In genomic region chr16:17183003-17183402, GRCm38 (mm10) we compare ENCODE assay signal across 26 mouse cellular contexts. TPM values are rescaled to one million over a fixed set of nuclear protein-coding genes. Genes with fewer than 3 reads are reported as not detected.
A peak's percentile ranks its signal among the peaks of the same experiment; 100 is the strongest.
DNase-seq lines count a peak whose midpoint lies in the region; ATAC-seq and TF ChIP-seq lines count a peak whose summit lies in the region.
"Had no signal": no experiment of that assay in that cellular context is flagged by ENCODE, and none has a peak within 500 bp of the region (broad histone marks: within the 10 kb centered on the region; RNA-seq: fewer than 3 reads in every experiment).

No protein-coding gene starts in this region.

- H3K36me3 ChIP-seq in liver, embryonic 15.5 days (replicated peaks) = peaks cover 29% of the 10 kb centered on the region
- H3K36me3 ChIP-seq in liver, postnatal 0 days (replicated peaks; ENCODE audit: insufficient read depth, low read length) = peaks cover 5% of the 10 kb centered on the region; the same call in 1 of the 2 replicates

- H3K4me3 ChIP-seq in liver, embryonic 15.5 days (replicated peaks) = no peak overlapping the region
- no peak overlapping the region for H3K4me3 ChIP-seq in liver, postnatal 0 days (ENCODE audit: low read depth, low read length)
- H3K4me3 ChIP-seq: embryonic facial prominence, embryonic 10.5 days; embryonic facial prominence, embryonic 13.5 days; erythroblast, embryonic 14.5 days; heart, embryonic 13.5 days; hindbrain, embryonic 12.5 days; hindbrain, embryonic 15.5 days had no signal

- ATAC-seq in liver, embryonic 15.5 days (ENCODE audit: insufficient read depth) = no peak
- no peak for ATAC-seq in liver, postnatal 0 days
- ATAC-seq: activated CD4-positive, CD25-positive, alpha-beta regulatory T cell, adult 4 months; forebrain, embryonic 14.5 days; forebrain, postnatal 0 days; intestine, postnatal 0 days had no signal

- DNase-seq in gastrocnemius, adult 18-20 months (ENCODE audit: low spot score) = peak; percentile 62
- no peak for DNase-seq in gastrocnemius, postnatal 10 days
- peak; percentile 86 for DNase-seq in heart, adult 11 months
- no peak for DNase-seq in heart, postnatal 14 days
- no peak for DNase-seq in liver, postnatal 0 days
- DNase-seq in skeletal muscle tissue, adult 2 months (ENCODE audit: low read depth, low spot score) = peak; percentile 44
- no peak for DNase-seq in adrenal gland, postnatal 25 days
- DNase-seq: adrenal gland, adult 8-10 months; adrenal gland, postnatal 36 days; cerebellum, adult 11-12 months; cerebellum, adult 8-10 months; cerebellum, postnatal 10 days; cerebellum, postnatal 36 days; embryo, embryonic 11 days; forebrain, postnatal 0 days; kidney, adult 2 months had no signal

- no peak for TF ChIP-seq CTCF in liver, postnatal 0 days (IDR thresholded peaks at IDR 0.05; ENCODE audit: low read depth)

- H3K4me1 ChIP-seq in liver, embryonic 15.5 days (replicated peaks) = peaks cover 27% of the 10 kb centered on the region
- H3K4me1 ChIP-seq in liver, postnatal 0 days (ENCODE audit: insufficient read depth) = peaks cover 26% of the 10 kb centered on the region
- H3K4me1 ChIP-seq: embryonic facial prominence, embryonic 13.5 days; hindbrain, embryonic 12.5 days; hindbrain, embryonic 15.5 days had no signal

- no peak for TF ChIP-seq EP300 in liver, postnatal 0 days (IDR thresholded peaks at IDR 0.05; ENCODE audit: low read depth)

- no peaks in the 10 kb centered on the region for H3K9me3 ChIP-seq in liver, embryonic 15.5 days (replicated peaks)
- no peaks in the 10 kb centered on the region for H3K9me3 ChIP-seq in liver, postnatal 0 days (ENCODE audit: low read length)
- H3K9me3 ChIP-seq: heart, embryonic 13.5 days; hindbrain, embryonic 12.5 days; hindbrain, embryonic 15.5 days had no signal

- H3K27me3 ChIP-seq in liver, embryonic 15.5 days = no peaks in the 10 kb centered on the region
- no peaks in the 10 kb centered on the region for H3K27me3 ChIP-seq in liver, postnatal 0 days (ENCODE audit: insufficient read depth, low read length)
- H3K27me3 ChIP-seq: embryonic facial prominence, embryonic 13.5 days; heart, embryonic 13.5 days; hindbrain, embryonic 12.5 days; hindbrain, embryonic 15.5 days had no signal

- H3K9ac ChIP-seq in liver, embryonic 15.5 days = no peak overlapping the region
- H3K9ac ChIP-seq in liver, postnatal 0 days (replicated peaks) = no peak overlapping the region
- H3K9ac ChIP-seq: embryonic facial prominence, embryonic 13.5 days; forebrain, postnatal 0 days; heart, embryonic 13.5 days; hindbrain, embryonic 12.5 days; hindbrain, embryonic 15.5 days had no signal

- WGBS in liver, embryonic 15.5 days (ENCODE audit: insufficient replicate concordance) = 63% methylated on average over 3 of the region's 3 CpGs
- 78% methylated on average over 3 of the region's 3 CpGs for WGBS in liver, postnatal 0 days (ENCODE audit: insufficient replicate concordance)

- 0 out of 2 replicates have a peak overlapping the region, but pooled peaks have one; percentile 8 for H3K27ac ChIP-seq in liver, embryonic 15.5 days (replicated peaks)
- no peak overlapping the region for H3K27ac ChIP-seq in liver, postnatal 0 days (ENCODE audit: low read depth)
- H3K27ac ChIP-seq: embryonic facial prominence, embryonic 10.5 days; embryonic facial prominence, embryonic 13.5 days; heart, embryonic 13.5 days; hindbrain, embryonic 12.5 days; hindbrain, embryonic 15.5 days had no signal

- intact Hi-C loops in heart, postnatal 14 days (cut with DNase I) = no loop called here

- H3K4me2 ChIP-seq in liver, embryonic 15.5 days = no peak overlapping the region
- no peak overlapping the region for H3K4me2 ChIP-seq in liver, postnatal 0 days (ENCODE audit: low read depth, low read length)
- H3K4me2 ChIP-seq: embryonic facial prominence, embryonic 13.5 days; heart, embryonic 13.5 days; hindbrain, embryonic 12.5 days; hindbrain, embryonic 15.5 days had no signal

RNA-seq across cellular contexts. Expression of gene Ube2l3, which starts 19.4 kb away (rescaled TPM):
- total RNA-seq in gastrocnemius, adult 18-20 months (2021) = 100 to 1,000 TPM; 146 to 149 TPM
- total RNA-seq in gastrocnemius, postnatal 10 days (2021) = 100 to 1,000 TPM; 163 to 166 TPM
- 100 to 1,000 TPM; 114 to 118 TPM for total RNA-seq in heart, postnatal 14 days (2021)
- 169 and 186 TPM in 2 replicates for polyA plus RNA-seq in liver, embryonic 15.5 days (2015; fragmentation: Nextera tagmentation; extraction: Ambion mirVana)
- polyA plus RNA-seq in liver, postnatal 0 days (2015; fragmentation: Nextera tagmentation; extraction: Ambion mirVana) = 147 and 149 TPM in 2 replicates
- 194 and 282 TPM in 2 replicates for total RNA-seq in adrenal gland, postnatal 25 days (2021)

RNA-seq across cellular contexts. Expression of gene Rimbp3, which starts 25.4 kb away (rescaled TPM):
- total RNA-seq in gastrocnemius, adult 18-20 months (2021) = under 1 TPM; 0.05 to 0.07 TPM
- under 1 TPM; 0.11 to 0.19 TPM for total RNA-seq in gastrocnemius, postnatal 10 days (2021)
- under 1 TPM; 0.05 to 0.07 TPM for total RNA-seq in heart, postnatal 14 days (2021)
- polyA plus RNA-seq in liver, embryonic 15.5 days (2015; fragmentation: Nextera tagmentation; extraction: Ambion mirVana) = 0.06 and 0.09 TPM in 2 replicates
- polyA plus RNA-seq in liver, postnatal 0 days (2015; fragmentation: Nextera tagmentation; extraction: Ambion mirVana) = 0.02 TPM in 1 of 2 replicates, not detected in the other
- total RNA-seq in adrenal gland, postnatal 25 days (2021) = 0.06 TPM in 1 of 2 replicates, not detected in the other
- total RNA-seq: adrenal gland, postnatal 36 days had no signal
- polyA plus RNA-seq: activated CD4-positive, CD25-positive, alpha-beta regulatory T cell, adult 4 months; erythroblast, embryonic 14.5 days had no signal

RNA-seq across cellular contexts. Expression of gene Ccdc116, which starts 36.0 kb away (rescaled TPM):
- total RNA-seq in gastrocnemius, adult 18-20 months (2021) = under 1 TPM in 1 of 2 experiments, not detected in 1; 0.09 TPM
- total RNA-seq in gastrocnemius, postnatal 10 days (2021) = under 1 TPM; 0.29 to 0.54 TPM
- total RNA-seq in heart, postnatal 14 days (2021) = under 1 TPM in 1 of 2 experiments, not detected in 1; 0.31 TPM
- 0.26 and 0.47 TPM in 2 replicates for polyA plus RNA-seq in liver, embryonic 15.5 days (2015; fragmentation: Nextera tagmentation; extraction: Ambion mirVana)
- polyA plus RNA-seq in liver, postnatal 0 days (2015; fragmentation: Nextera tagmentation; extraction: Ambion mirVana) = 0.12 and 0.13 TPM in 2 replicates
- total RNA-seq in adrenal gland, postnatal 25 days (2021) = 0.39 TPM in 1 of 2 replicates, not detected in the other

RNA-seq across cellular contexts. Expression of gene Ydjc, which starts 38.6 kb away (rescaled TPM):
- under 1 TPM in 1 of 2 experiments, not detected in 1; 0.17 TPM for total RNA-seq in gastrocnemius, adult 18-20 months (2021)
- total RNA-seq in gastrocnemius, postnatal 10 days (2021) = 1 to 10 TPM in 1 of 2 experiments, under 1 TPM in 1; 0.61 to 1.2 TPM
- 1 to 10 TPM; 1.3 TPM for total RNA-seq in heart, postnatal 14 days (2021)
- polyA plus RNA-seq in liver, embryonic 15.5 days (2015; fragmentation: Nextera tagmentation; extraction: Ambion mirVana) = 6.9 TPM in 2 replicates
- polyA plus RNA-seq in liver, postnatal 0 days (2015; fragmentation: Nextera tagmentation; extraction: Ambion mirVana) = 2.3 and 3.4 TPM in 2 replicates
- total RNA-seq in adrenal gland, postnatal 25 days (2021) = 4.5 and 7.0 TPM in 2 replicates

RNA-seq across cellular contexts. Expression of gene Hic2, which starts 50.4 kb away (rescaled TPM):
- 1 to 10 TPM; 1.4 to 1.7 TPM for total RNA-seq in gastrocnemius, adult 18-20 months (2021)
- 1 to 10 TPM; 1.7 to 2.1 TPM for total RNA-seq in gastrocnemius, postnatal 10 days (2021)
- total RNA-seq in heart, postnatal 14 days (2021) = 1 to 10 TPM; 1.8 to 2.1 TPM
- 2.6 and 3.6 TPM in 2 replicates for polyA plus RNA-seq in liver, embryonic 15.5 days (2015; fragmentation: Nextera tagmentation; extraction: Ambion mirVana)
- polyA plus RNA-seq in liver, postnatal 0 days (2015; fragmentation: Nextera tagmentation; extraction: Ambion mirVana) = 1.4 and 1.6 TPM in 2 replicates
- total RNA-seq in adrenal gland, postnatal 25 days (2021) = 2.3 and 2.6 TPM in 2 replicates

Comparison
In these comparisons a context has a peak if more than half of its experiments do, and no peak if none do; other contexts are left out.
1. DNase-seq: peak in gastrocnemius, adult 18-20 months (single experiment), heart, adult 11 months (single experiment) and skeletal muscle tissue, adult 2 months (single experiment); none in gastrocnemius, postnatal 10 days (single experiment), heart, postnatal 14 days (0 of 2), liver, postnatal 0 days (single experiment) and adrenal gland, postnatal 25 days (single experiment).